Mouse (Mus musculus): Measurements from ENCODE around the gene Tas2r134. TPM values are rescaled to one million over a fixed set of nuclear protein-coding genes. Genes with fewer than 3 reads are reported as not detected.

Tas2r134 gene
- polyA plus RNA-seq, 1 experiment from 2014 or later = not detected

GRCm38 (mm10) chr2:51643244-51644139 lies 16.2 kb downstream of the Tas2r134 start:
- H3K4me1 ChIP-seq (ENCODE audit: control insufficient read depth, insufficient read depth, low read length) = no peaks in the 10 kb centered on the region
- H3K9ac ChIP-seq (replicated peaks; ENCODE audit: low read depth, low read length) = no peak overlapping the region
- WGBS = 67% methylated on average over 7 of the region's 7 CpGs
- no peak overlapping the region for H3K27ac ChIP-seq (ENCODE audit: low read depth, low read length)
- no peaks in the 10 kb centered on the region for H3K9me3 ChIP-seq (ENCODE audit: control insufficient read depth, low read length)
- H3K36me3 ChIP-seq (ENCODE audit: control insufficient read depth, insufficient read depth, low read length) = no peaks in the 10 kb centered on the region
- no peaks in the 10 kb centered on the region for H3K27me3 ChIP-seq (ENCODE audit: control insufficient read depth, insufficient read depth, low read length)
- H3K4me3 ChIP-seq (ENCODE audit: low read depth, low read length) = no peak overlapping the region
- ATAC-seq (ENCODE audit: low read depth) = no peak
- no peak overlapping the region for H3K4me2 ChIP-seq (ENCODE audit: low read depth, low read length)

GRCm38 (mm10) chr2:51647972-51648371 lies 20.7 kb downstream of the Tas2r134 start:
- no peak for ATAC-seq (ENCODE audit: low read depth)
- H3K27me3 ChIP-seq (ENCODE audit: control insufficient read depth, insufficient read depth, low read length) = no peaks in the 10 kb centered on the region
- H3K36me3 ChIP-seq (ENCODE audit: control insufficient read depth, insufficient read depth, low read length) = no peaks in the 10 kb centered on the region
- no peak overlapping the region for H3K9ac ChIP-seq (replicated peaks; ENCODE audit: low read depth, low read length)
- no peak overlapping the region for H3K4me3 ChIP-seq (ENCODE audit: low read depth, low read length)
- 89% methylated on average over 3 of the region's 3 CpGs for WGBS
- no peaks in the 10 kb centered on the region for H3K4me1 ChIP-seq (ENCODE audit: control insufficient read depth, insufficient read depth, low read length)
- no peaks in the 10 kb centered on the region for H3K9me3 ChIP-seq (ENCODE audit: control insufficient read depth, low read length)
- H3K4me2 ChIP-seq (ENCODE audit: low read depth, low read length) = no peak overlapping the region
- H3K27ac ChIP-seq (ENCODE audit: low read depth, low read length) = no peak overlapping the region

- H3K27ac ChIP-seq (ENCODE audit: low read depth, low read length) = no peak overlapping the region
- no peaks in the 10 kb centered on the region for H3K36me3 ChIP-seq (ENCODE audit: control insufficient read depth, insufficient read depth, low read length)
- no peaks in the 10 kb centered on the region for H3K9me3 ChIP-seq (ENCODE audit: control insufficient read depth, low read length)
- WGBS = 91% methylated on average over 1 of the region's 1 CpGs
- no peak overlapping the region for H3K9ac ChIP-seq (replicated peaks; ENCODE audit: low read depth, low read length)
- no peak overlapping the region for H3K4me2 ChIP-seq (ENCODE audit: low read depth, low read length)
- H3K27me3 ChIP-seq (ENCODE audit: control insufficient read depth, insufficient read depth, low read length) = no peaks in the 10 kb centered on the region
- no peak overlapping the region for H3K4me3 ChIP-seq (ENCODE audit: low read depth, low read length)
- no peak for ATAC-seq (ENCODE audit: low read depth)
- no peaks in the 10 kb centered on the region for H3K4me1 ChIP-seq (ENCODE audit: control insufficient read depth, insufficient read depth, low read length)
Observed at GRCm38 (mm10) chr2:51649887-51650286, 22.6 kb downstream of the Tas2r134 start.

GRCm38 (mm10) chr2:51652086-51652485 lies 24.8 kb downstream of the Tas2r134 start:
- no peaks in the 10 kb centered on the region for H3K4me1 ChIP-seq (ENCODE audit: control insufficient read depth, insufficient read depth, low read length)
- 97% methylated on average over 10 of the region's 10 CpGs for WGBS
- ATAC-seq (ENCODE audit: low read depth) = no peak
- no peak overlapping the region for H3K4me2 ChIP-seq (ENCODE audit: low read depth, low read length)
- H3K4me3 ChIP-seq (ENCODE audit: low read depth, low read length) = no peak overlapping the region
- no peak overlapping the region for H3K9ac ChIP-seq (replicated peaks; ENCODE audit: low read depth, low read length)
- H3K9me3 ChIP-seq (ENCODE audit: control insufficient read depth, low read length) = no peaks in the 10 kb centered on the region
- no peaks in the 10 kb centered on the region for H3K36me3 ChIP-seq (ENCODE audit: control insufficient read depth, insufficient read depth, low read length)
- H3K27me3 ChIP-seq (ENCODE audit: control insufficient read depth, insufficient read depth, low read length) = no peaks in the 10 kb centered on the region
- H3K27ac ChIP-seq (ENCODE audit: low read depth, low read length) = no peak overlapping the region

- ATAC-seq (ENCODE audit: low read depth) = no peak
- no peaks in the 10 kb centered on the region for H3K4me1 ChIP-seq (ENCODE audit: control insufficient read depth, insufficient read depth, low read length)
- no peak overlapping the region for H3K4me2 ChIP-seq (ENCODE audit: low read depth, low read length)
- H3K27ac ChIP-seq (ENCODE audit: low read depth, low read length) = no peak overlapping the region
- no peaks in the 10 kb centered on the region for H3K36me3 ChIP-seq (ENCODE audit: control insufficient read depth, insufficient read depth, low read length)
- H3K9me3 ChIP-seq (ENCODE audit: control insufficient read depth, low read length) = no peaks in the 10 kb centered on the region
- H3K27me3 ChIP-seq (ENCODE audit: control insufficient read depth, insufficient read depth, low read length) = no peaks in the 10 kb centered on the region
- no peak overlapping the region for H3K9ac ChIP-seq (replicated peaks; ENCODE audit: low read depth, low read length)
- 52% methylated on average over 3 of the region's 3 CpGs for WGBS
- H3K4me3 ChIP-seq (ENCODE audit: low read depth, low read length) = no peak overlapping the region
Observed at GRCm38 (mm10) chr2:51657684-51658083, 30.4 kb downstream of the Tas2r134 start.

- no peak overlapping the region for H3K4me2 ChIP-seq (ENCODE audit: low read depth, low read length)
- H3K27me3 ChIP-seq (ENCODE audit: control insufficient read depth, insufficient read depth, low read length) = no peaks in the 10 kb centered on the region
- H3K27ac ChIP-seq (ENCODE audit: low read depth, low read length) = no peak overlapping the region
- no peak overlapping the region for H3K4me3 ChIP-seq (ENCODE audit: low read depth, low read length)
- H3K4me1 ChIP-seq (ENCODE audit: control insufficient read depth, insufficient read depth, low read length) = no peaks in the 10 kb centered on the region
- H3K9ac ChIP-seq (replicated peaks; ENCODE audit: low read depth, low read length) = no peak overlapping the region
- ATAC-seq (ENCODE audit: low read depth) = no peak
- no peaks in the 10 kb centered on the region for H3K36me3 ChIP-seq (ENCODE audit: control insufficient read depth, insufficient read depth, low read length)
- WGBS = 63% methylated on average over 5 of the region's 5 CpGs
- H3K9me3 ChIP-seq (ENCODE audit: control insufficient read depth, low read length) = no peaks in the 10 kb centered on the region
Observed at GRCm38 (mm10) chr2:51658288-51658687, 31.0 kb downstream of the Tas2r134 start.

GRCm38 (mm10) chr2:51674321-51674720 lies 47.0 kb downstream of the Tas2r134 start:
- Histone ChIP-seq H3K9me3 (ENCODE audit: control insufficient read depth, low read length) (no peaks in the 10 kb centered on the region), H3K4me1 (ENCODE audit: control insufficient read depth, insufficient read depth, low read length) (no peaks in the 10 kb centered on the region), H3K27ac (ENCODE audit: low read depth, low read length) (no peak overlapping the region), H3K4me2 (ENCODE audit: low read depth, low read length) (no peak overlapping the region), H3K4me3 (ENCODE audit: low read depth, low read length) (no peak overlapping the region), H3K27me3 (ENCODE audit: control insufficient read depth, insufficient read depth, low read length) (no peaks in the 10 kb centered on the region), H3K36me3 (ENCODE audit: control insufficient read depth, insufficient read depth, low read length) (no peaks in the 10 kb centered on the region), H3K9ac (replicated peaks; ENCODE audit: low read depth, low read length) (no peak overlapping the region)
- 91% methylated on average over 2 of the region's 2 CpGs for WGBS
- no peak for ATAC-seq (ENCODE audit: low read depth)
